Mouse (Mus musculus) mature B cell (primary cell): Measurements from ENCODE around the gene Dlg5.

Experiments used
- in situ Hi-C: fragments of 300-500 bp; cut with MboI; formaldehyde crosslinking; loops from 2 replicates; pipeline ENCODE4 v1.14.3; 2019

The Dlg5 gene

DNA sequence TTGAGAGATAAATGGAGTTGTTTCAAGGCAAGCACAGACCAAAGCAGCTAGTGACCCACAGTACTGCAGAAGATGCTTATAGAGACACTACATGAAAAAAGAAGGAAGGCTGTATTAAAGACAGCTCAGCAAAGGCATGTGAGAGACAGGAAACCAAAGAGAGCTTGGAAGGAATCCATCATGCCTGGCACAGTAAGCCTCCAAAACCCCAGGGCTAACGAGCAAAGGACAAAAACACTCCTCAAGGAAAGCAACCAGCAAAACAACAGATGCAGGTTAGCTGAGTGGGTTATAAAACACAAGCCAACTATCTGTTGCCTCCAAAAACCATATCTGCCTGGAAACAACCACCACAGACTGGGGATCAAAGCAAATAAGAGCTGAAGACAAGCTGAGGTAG lies 121.5 kb downstream of the Dlg5 start:
- in situ Hi-C loops = no loop called here

DNA sequence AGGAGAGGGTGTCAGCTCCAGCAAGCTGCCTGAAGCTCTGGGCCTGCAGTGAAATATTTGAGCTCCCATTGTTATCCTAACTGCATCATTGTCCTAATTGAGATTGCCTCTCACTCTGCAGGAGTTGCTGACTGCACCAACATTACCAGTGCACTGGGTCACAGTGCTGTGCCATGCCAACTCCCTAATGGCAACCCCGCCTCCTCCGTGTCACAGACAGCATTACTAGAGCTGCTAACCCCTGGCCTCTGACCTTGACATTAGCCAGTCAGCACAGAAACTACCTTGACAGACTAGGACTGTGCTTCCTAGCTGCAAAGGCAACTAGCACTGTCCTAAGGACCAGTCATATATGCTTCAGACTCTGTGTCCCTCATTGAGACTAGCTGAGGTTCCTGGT lies 139.0 kb downstream of the Dlg5 start:
- in situ Hi-C loops = no loop called here

DNA sequence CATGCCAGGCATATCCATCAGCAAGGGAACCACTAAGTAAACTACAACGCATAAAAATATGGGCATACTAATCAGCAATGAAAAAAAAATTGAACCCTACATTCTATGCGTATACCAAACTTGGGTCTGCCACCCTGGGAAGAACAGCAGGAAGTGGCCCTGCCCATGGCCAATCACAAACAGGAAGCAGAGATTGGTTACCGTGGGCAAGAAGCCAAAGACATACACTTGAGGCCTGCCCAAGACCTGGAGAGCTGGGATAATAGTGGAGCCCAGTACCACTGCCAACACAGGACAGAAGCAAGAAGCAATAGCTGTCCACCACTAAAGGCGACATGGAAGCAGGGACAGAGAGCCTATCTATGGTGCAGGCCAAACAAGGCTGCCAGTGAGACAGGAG lies 146.9 kb downstream of the Dlg5 start:
- in situ Hi-C loops = no loop called here

DNA sequence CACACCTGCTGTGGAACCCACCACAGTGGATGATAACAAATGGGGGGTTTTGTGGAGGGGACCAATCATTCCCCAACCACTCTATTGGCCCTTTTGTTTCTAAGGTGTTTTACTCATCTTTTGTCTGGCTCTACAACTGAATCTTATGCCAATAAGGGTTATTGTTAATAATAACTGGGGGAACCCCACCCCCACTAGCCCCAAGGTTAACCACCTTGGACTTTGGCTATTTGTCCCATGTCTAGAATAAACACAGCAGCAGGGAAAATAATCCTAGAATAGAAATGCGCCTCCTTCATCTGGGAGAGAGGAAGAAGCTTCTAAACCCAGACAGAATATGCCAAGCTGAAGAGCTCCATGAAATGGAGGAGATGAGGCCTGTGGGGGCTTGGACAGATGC lies 151.1 kb downstream of the Dlg5 start:
- in situ Hi-C loops = no loop called here

DNA sequence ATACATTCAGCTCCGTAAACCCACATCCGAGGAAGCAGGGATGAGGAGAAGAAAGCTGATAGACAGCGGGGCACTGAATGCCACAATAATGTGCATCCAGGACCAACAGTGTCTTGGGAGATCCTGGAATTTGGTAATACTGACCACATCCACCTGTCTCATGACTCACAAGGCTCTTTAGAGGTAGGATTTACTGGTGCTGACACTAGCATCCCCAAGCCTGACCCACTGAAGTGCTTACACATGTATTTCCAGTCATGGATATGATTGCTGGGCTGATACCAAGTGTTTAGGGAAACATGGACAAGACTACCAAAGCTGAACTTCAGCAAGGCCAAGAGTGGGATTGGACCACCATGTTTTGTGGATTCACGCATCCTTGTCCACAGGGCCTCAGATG lies 152.5 kb downstream of the Dlg5 start:
- in situ Hi-C loops = no loop called here

DNA sequence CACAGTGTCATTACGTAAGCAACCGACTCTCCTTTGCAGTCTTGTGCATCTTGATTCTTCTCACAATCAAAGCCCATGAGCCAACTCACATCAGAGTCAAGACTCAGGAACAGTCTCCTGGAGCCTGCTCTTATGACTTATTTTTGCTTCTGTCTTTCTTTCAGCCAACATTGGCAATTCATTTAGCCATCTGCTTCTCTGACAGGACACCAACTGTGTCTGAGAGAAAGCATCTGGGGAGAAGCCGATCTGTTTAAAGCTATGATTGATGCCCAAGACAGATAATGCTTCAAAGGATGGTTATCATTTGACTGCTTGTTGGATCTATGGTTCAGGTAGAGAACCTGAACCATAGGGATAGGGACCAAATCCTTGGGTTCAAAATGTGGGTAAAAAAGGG lies 153.3 kb downstream of the Dlg5 start:
- in situ Hi-C loops = no loop called here

DNA sequence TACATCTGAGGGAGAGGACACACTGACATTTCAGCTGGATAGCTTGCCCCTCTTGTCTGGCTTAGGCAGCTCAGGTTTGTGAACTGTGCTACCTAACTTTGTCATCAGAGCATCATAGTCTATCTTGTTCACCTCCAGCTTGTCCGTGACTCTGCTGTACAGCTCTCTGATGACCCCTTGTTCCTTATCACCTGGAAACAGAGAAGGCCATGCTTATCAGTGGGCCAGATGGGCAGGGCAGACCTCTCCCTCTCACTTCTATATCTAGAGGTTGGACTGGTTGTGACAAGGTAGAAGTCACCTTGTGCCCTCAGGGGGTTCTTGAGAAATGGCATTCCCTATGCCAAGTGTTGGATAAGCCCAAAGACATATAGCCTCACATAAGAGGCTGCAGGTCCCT lies 154.9 kb downstream of the Dlg5 start:
- in situ Hi-C loops = no loop called here

DNA sequence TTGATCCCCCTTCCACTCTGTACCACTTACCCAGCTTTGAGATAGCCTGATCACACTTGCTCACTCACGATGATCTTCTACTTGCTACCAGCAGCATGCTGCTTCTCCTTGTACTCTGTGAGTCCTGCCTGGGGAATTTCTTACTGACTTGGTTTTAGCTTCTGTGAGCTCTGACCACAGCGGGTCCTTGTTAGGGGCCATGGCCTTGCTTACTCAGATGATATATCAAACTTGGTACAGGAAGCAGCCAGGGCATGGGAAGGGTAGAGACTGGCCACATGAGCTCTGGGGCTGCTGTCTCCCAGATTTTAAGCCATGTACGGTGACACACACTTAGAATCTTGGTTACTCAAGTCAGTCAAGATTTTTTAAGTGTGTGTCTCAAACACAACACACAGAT lies 156.5 kb downstream of the Dlg5 start:
- in situ Hi-C loops = no loop called here

DNA sequence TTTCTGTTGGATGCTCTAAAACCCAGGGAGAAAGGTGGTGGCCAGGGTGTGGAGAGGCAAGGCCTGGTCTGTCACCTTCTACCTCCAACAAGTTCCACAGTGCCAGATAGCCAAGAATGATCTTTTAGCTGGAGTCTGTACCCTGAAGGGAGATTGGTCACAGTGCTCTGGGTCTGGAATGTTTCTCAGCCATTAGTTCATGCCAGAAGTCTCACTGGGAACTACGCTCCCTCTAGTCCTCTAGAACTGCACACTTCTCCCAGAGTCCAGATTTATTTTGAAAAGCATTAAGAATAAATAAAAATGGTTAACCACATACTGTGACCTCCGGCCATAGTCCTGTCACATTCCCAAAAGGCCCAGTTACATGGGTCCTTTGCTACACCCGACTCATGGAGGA lies 158.3 kb downstream of the Dlg5 start:
- in situ Hi-C loops = no loop called here

DNA sequence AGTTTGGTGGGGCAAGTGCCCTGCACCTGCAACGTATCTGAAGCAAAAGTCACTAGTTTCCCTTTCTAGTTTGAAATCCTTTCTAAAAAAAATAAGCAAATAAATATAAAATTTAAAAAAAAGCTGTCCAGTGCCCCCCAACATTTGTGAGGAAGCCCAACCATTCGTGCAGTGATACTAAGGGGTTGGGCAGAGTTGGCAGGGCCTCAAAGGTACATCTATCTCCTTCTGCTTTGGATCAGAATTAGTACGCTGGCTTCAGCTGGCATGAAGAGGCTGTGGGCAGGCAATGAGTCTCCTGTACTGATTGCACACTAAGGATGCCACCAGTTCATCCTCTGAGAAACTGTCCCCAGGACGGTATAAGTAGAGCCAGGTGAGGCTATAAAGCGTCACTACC lies 159.2 kb downstream of the Dlg5 start:
- in situ Hi-C loops = no loop called here
